Mouse (Mus musculus) hindbrain, embryonic 13.5 days (tissue): ENCODE results near the gene Mtmr4. TPM values are rescaled to one million over a fixed set of nuclear protein-coding genes. Genes with fewer than 3 reads are reported as not detected.
A peak's percentile ranks its signal among the peaks of the same experiment; 100 is the strongest.

ENCODE experiments used
- ATAC-seq: fragments of 200-750 bp; cut with Nextera tagmentation; 2 replicates; pipeline ENCODE4 v1.8.0; 2017; ENCODE audit warnings: moderate TSS enrichment; ENCODE audit not compliant: low FRiP score
- H3K27ac ChIP-seq: fragments of 300-500 bp; sonication (generic); 2 replicates; pipeline ENCODE4 v1.5.1; 2015; ENCODE audit warnings: inconsistent platforms, mild to moderate bottlenecking, moderate library complexity
- H3K27me3 ChIP-seq: fragments of 300-500 bp; sonication (generic); 2 replicates; pipeline ENCODE4 v1.6.1; 2015; ENCODE audit warnings: mild to moderate bottlenecking, inconsistent platforms
- H3K36me3 ChIP-seq: fragments of 300-500 bp; sonication (generic); 2 replicates; pipeline ENCODE4 v1.6.1; 2015; ENCODE audit warnings: mild to moderate bottlenecking, inconsistent platforms
- H3K4me1 ChIP-seq: fragments of 300-500 bp; sonication (generic); replicated peaks from 2 replicates; pipeline ENCODE4 v1.6.1; 2015; ENCODE audit warnings: inconsistent platforms
- H3K4me2 ChIP-seq: fragments of 300-500 bp; sonication (generic); 2 replicates; pipeline ENCODE4 v1.6.1; 2015; ENCODE audit warnings: inconsistent platforms, mild to moderate bottlenecking, moderate library complexity
- H3K4me3 ChIP-seq: fragments of 300-500 bp; sonication (generic); 2 replicates; pipeline ENCODE4 v1.5.1; 2015; ENCODE audit warnings: mild to moderate bottlenecking, inconsistent platforms
- H3K9ac ChIP-seq: fragments of 300-500 bp; sonication (generic); 2 replicates; pipeline ENCODE4 v1.6.1; 2015; ENCODE audit warnings: mild to moderate bottlenecking, inconsistent platforms
- H3K9me3 ChIP-seq: fragments of 300-500 bp; sonication (generic); 2 replicates; pipeline ENCODE4 v1.6.1; 2016; ENCODE audit warnings: inconsistent platforms
- WGBS: fragments of 180-500 bp; shearing (Covaris S2); methylation state at CpG from one replicate; pipeline ENCODE4 v1.1.7; 2015; 5-methylcytosine and 5-hydroxymethylcytosine counted together
- polyA plus RNA-seq: library from polyadenylated mRNA; unstranded; fragments of >200 nt; fragmentation: Nextera tagmentation; extraction: Ambion mirVana; gene quantifications from 2 replicates; pipeline ENCODE4 v1.2.1, GENCODE M21; 2015

Mtmr4 gene
- polyA plus RNA-seq, 1 experiment from 2014 or later: 60.4 TPM

DNA sequence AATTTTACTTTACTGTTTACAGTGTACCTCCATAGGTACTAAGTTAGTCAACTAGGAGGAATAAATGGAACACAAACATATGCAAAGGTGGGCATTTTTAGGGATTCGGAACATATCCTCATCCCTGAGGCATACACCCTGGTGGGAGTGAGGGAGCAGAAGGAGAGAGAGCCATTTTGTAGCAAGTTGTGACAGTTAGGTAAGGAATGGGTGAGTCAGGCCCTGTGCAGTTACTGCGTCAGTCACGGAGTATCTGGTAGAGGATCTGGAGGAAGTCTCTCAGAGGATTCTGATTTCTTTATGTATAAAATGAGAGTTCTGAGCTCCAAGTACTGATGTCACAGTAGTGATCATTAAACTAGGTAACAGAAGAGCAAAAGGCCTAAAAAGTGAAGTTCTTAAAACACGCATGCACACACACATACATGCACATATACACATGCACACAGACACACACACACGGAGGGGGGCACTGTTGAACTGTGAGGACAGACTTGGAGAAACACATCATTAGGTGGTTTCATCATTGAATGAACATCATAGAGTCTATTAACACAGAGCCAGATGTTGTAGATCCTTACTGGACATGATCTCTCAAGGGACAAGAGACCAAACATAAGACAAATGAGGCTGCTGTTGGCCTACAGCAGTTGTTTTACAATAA is 4.6 kb upstream of the Mtmr4 start:
- no peak overlapping the region for H3K4me3 ChIP-seq
- 96% methylated on average over 5 of the region's 5 CpGs for WGBS
- H3K4me2 ChIP-seq: no peak overlapping the region
- H3K27ac ChIP-seq: no peak overlapping the region
- no peaks in the 10 kb centered on the region for H3K9me3 ChIP-seq
- peaks cover 25% of the 10 kb centered on the region for H3K4me1 ChIP-seq
- H3K36me3 ChIP-seq: no peaks in the 10 kb centered on the region
- no peak overlapping the region for H3K9ac ChIP-seq
- H3K27me3 ChIP-seq: no peaks in the 10 kb centered on the region
- ATAC-seq: no peak

- H3K4me2 ChIP-seq: peak overlapping the region; percentile 87; the same call in 1 of the 2 replicates
- no peak overlapping the region for H3K4me3 ChIP-seq
- no peak for ATAC-seq
- peak overlapping the region; percentile 29; the same call in 1 of the 2 replicates for H3K9ac ChIP-seq
- H3K36me3 ChIP-seq: no peaks in the 10 kb centered on the region; the same call in 1 of the 2 replicates
- WGBS: 89% methylated on average over 8 of the region's 8 CpGs
- H3K27ac ChIP-seq: no peak overlapping the region
- no peaks in the 10 kb centered on the region for H3K27me3 ChIP-seq
- no peaks in the 10 kb centered on the region for H3K9me3 ChIP-seq
- peaks cover 42% of the 10 kb centered on the region for H3K4me1 ChIP-seq
Measured at GRCm38 (mm10) chr11:87589605-87590004, 2.4 kb upstream of the Mtmr4 start.

GRCm38 (mm10) chr11:87590841-87591525 is 979 bp upstream of the Mtmr4 start:
- WGBS: 2% methylated on average over 25 of the region's 25 CpGs
- Histone ChIP-seq H3K27me3 (no peaks in the 10 kb centered on the region), H3K4me1 (peaks cover 52% of the 10 kb centered on the region), H3K36me3 (no peaks in the 10 kb centered on the region; the same call in 1 of the 2 replicates), H3K9me3 (no peaks in the 10 kb centered on the region), H3K9ac (peak overlapping the region; percentile 92), H3K4me3 (peak overlapping the region; percentile 75), H3K4me2 (peak overlapping the region; percentile 87), H3K27ac (peak overlapping the region; percentile 92)
- no peak for ATAC-seq

- WGBS: 0% methylated on average over 12 of the region's 15 CpGs
- no peaks in the 10 kb centered on the region for H3K27me3 ChIP-seq
- no peaks in the 10 kb centered on the region for H3K9me3 ChIP-seq
- peaks cover 66% of the 10 kb centered on the region for H3K4me1 ChIP-seq
- H3K4me2 ChIP-seq: peak overlapping the region; percentile 73
- H3K36me3 ChIP-seq: peaks cover 5% of the 10 kb centered on the region
- peak; percentile 49; the same call in 1 of the 2 replicates for ATAC-seq
- H3K4me3 ChIP-seq: peak overlapping the region; percentile 75
- H3K9ac ChIP-seq: peak overlapping the region; percentile 77
- peak overlapping the region; percentile 93 for H3K27ac ChIP-seq
Measured at GRCm38 (mm10) chr11:87592354-87592695, 363 bp downstream of the Mtmr4 start.

DNA sequence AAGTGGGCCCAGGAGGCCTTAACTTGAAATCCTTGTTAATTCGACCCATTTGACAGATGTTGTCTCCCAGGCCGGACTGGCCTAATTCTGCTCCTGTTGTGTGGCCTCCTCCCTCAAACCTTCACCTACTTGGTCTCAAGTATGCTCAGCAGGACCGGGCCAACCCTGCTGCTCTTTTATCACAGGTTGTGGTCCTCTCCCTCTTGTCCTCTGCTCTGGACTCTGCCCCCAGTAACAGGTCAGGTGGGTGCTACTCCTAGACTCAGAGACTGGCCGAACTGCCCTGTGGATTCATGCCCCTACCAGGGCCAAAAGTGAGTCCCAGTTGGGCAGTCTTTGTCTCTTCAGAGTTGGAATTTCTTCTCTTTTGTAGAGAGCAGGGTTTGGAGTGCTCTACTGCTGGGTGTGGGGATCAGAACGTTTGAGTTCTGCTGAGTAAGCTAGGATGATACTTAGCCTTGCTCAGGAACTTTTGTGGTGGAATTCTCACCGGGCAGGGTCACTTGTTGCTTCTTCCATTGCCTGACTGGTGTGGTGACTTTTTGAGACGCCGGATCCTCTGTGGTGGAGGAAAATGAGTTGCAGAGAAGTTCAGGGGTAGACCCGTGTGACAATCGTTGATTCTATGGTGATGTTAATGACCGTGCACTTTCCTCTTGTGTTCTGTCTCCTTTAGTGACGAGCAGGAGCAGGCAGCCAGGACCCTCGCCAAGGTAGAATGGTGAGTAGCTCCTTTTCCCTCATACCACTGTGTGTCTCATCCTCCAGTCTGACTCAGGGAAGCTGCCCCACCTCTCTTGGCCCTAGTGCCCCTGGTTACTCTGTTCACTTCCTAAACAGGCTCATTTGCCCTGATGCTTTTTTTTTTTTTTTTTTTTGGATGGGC is 994 bp downstream of the Mtmr4 start:
- peaks cover 11% of the 10 kb centered on the region for H3K36me3 ChIP-seq
- ATAC-seq: no peak
- H3K9ac ChIP-seq: peak overlapping the region; percentile 77
- peak overlapping the region; percentile 93 for H3K27ac ChIP-seq
- H3K4me3 ChIP-seq: peak overlapping the region; percentile 75
- 28% methylated on average over 13 of the region's 13 CpGs for WGBS
- no peaks in the 10 kb centered on the region for H3K27me3 ChIP-seq
- no peaks in the 10 kb centered on the region for H3K9me3 ChIP-seq
- H3K4me1 ChIP-seq: peaks cover 71% of the 10 kb centered on the region
- H3K4me2 ChIP-seq: peak overlapping the region; percentile 73

- Histone ChIP-seq H3K9me3 (no peaks in the 10 kb centered on the region), H3K36me3 (peaks cover 35% of the 10 kb centered on the region), H3K4me3 (peak overlapping the region; percentile 90), H3K4me1 (peaks cover 57% of the 10 kb centered on the region), H3K27me3 (no peaks in the 10 kb centered on the region), H3K4me2 (peak overlapping the region; percentile 83), H3K27ac (peak overlapping the region; percentile 94), H3K9ac (peak overlapping the region; percentile 99)
- 0% methylated on average over 33 of the region's 37 CpGs for WGBS
- ATAC-seq: peak; percentile 43
Measured at GRCm38 (mm10) chr11:87595327-87595841, 3.4 kb downstream of the Mtmr4 start.

DNA sequence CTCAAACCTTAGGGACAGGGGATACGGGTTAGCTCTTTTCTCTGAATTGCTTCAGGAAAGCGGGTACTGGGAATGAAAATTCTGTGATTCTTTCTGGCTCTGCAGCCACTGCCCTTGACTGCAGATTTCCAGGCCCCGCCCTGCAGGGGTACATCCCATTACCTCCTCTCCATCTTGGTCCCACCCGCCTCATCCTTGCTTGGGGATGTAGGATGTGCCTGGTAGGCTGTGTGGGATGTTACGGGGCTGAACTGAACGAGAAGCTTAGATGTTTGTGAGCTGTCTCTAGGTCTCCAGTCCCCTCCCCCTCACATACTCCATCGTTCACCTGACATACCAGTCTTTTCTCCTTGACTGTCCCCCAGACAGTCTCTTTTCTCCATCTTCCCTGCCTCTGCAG is 4.0 kb downstream of the Mtmr4 start:
- peak overlapping the region; percentile 99 for H3K9ac ChIP-seq
- H3K4me2 ChIP-seq: peak overlapping the region; percentile 83
- peaks cover 51% of the 10 kb centered on the region for H3K4me1 ChIP-seq
- ATAC-seq: no peak
- no peaks in the 10 kb centered on the region for H3K27me3 ChIP-seq
- peaks cover 41% of the 10 kb centered on the region for H3K36me3 ChIP-seq
- H3K9me3 ChIP-seq: no peaks in the 10 kb centered on the region
- peak overlapping the region; percentile 94 for H3K27ac ChIP-seq
- peak overlapping the region; percentile 90 for H3K4me3 ChIP-seq
- 6% methylated on average over 7 of the region's 7 CpGs for WGBS

- Histone ChIP-seq H3K9ac (peak overlapping the region; percentile 99), H3K9me3 (no peaks in the 10 kb centered on the region), H3K4me1 (peaks cover 48% of the 10 kb centered on the region), H3K27me3 (no peaks in the 10 kb centered on the region), H3K36me3 (peaks cover 46% of the 10 kb centered on the region), H3K27ac (peak overlapping the region; percentile 94), H3K4me3 (peak overlapping the region; percentile 90), H3K4me2 (peak overlapping the region; percentile 83)
- WGBS: 46% methylated on average over 2 of the region's 2 CpGs
- ATAC-seq: no peak
Measured at GRCm38 (mm10) chr11:87596492-87596891, 4.5 kb downstream of the Mtmr4 start.

GRCm38 (mm10) chr11:87597061-87597460 is 5.1 kb downstream of the Mtmr4 start:
- Histone ChIP-seq H3K9ac (peak overlapping the region; percentile 99), H3K4me3 (peak overlapping the region; percentile 90), H3K27me3 (no peaks in the 10 kb centered on the region), H3K4me2 (peak overlapping the region; percentile 83), H3K36me3 (peaks cover 52% of the 10 kb centered on the region), H3K4me1 (peaks cover 48% of the 10 kb centered on the region), H3K27ac (peak overlapping the region; percentile 94), H3K9me3 (no peaks in the 10 kb centered on the region)
- ATAC-seq: no peak

GRCm38 (mm10) chr11:87599395-87600089 is 7.6 kb downstream of the Mtmr4 start:
- Histone ChIP-seq H3K9me3 (no peaks in the 10 kb centered on the region), H3K4me2 (no peak overlapping the region), H3K4me1 (peaks cover 32% of the 10 kb centered on the region), H3K27ac (no peak overlapping the region), H3K9ac (no peak overlapping the region), H3K36me3 (peaks cover 77% of the 10 kb centered on the region), H3K27me3 (no peaks in the 10 kb centered on the region), H3K4me3 (no peak overlapping the region)
- 91% methylated on average over 13 of the region's 13 CpGs for WGBS
- no peak for ATAC-seq

GRCm38 (mm10) chr11:87600322-87600853 is 8.4 kb downstream of the Mtmr4 start:
- no peak overlapping the region for H3K4me2 ChIP-seq
- ATAC-seq: no peak
- no peaks in the 10 kb centered on the region for H3K27me3 ChIP-seq
- peaks cover 24% of the 10 kb centered on the region for H3K4me1 ChIP-seq
- no peaks in the 10 kb centered on the region for H3K9me3 ChIP-seq
- WGBS: 97% methylated on average over 10 of the region's 10 CpGs
- peaks cover 85% of the 10 kb centered on the region for H3K36me3 ChIP-seq
- H3K27ac ChIP-seq: no peak overlapping the region
- H3K9ac ChIP-seq: no peak overlapping the region
- no peak overlapping the region for H3K4me3 ChIP-seq
